9 mouse cellular contexts compared by ENCODE assay signal in the genomic region with DNA sequence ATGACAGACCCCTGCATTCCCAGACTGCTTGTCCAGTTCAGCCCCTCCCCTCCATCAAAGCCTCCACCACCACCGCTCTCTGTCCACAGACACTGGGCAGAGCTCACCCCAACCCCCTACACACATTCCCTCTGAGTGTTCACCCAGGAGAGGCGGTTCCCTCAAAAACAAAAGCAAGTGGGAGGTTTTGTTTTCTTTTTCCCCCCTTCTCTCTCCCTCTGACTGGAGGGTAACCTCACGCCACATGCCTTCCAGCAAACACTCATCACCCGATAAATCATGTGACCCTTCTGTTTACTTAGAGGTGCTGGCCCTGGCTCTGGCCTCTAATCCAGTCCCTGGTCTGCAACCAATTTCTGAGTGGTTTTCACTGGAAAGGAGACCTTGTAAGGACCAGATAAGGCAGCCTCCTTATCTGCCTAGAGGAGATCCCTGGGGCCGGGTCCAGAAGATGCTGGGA.
A peak's percentile ranks its signal among the peaks of the same experiment; 100 is the strongest.
DNase-seq lines count a peak whose midpoint lies in the region; ATAC-seq lines count a peak whose summit lies in the region.
"Had no signal": no experiment of that assay in that cellular context is flagged by ENCODE, and none has a peak within 500 bp of the region (broad histone marks: within the 10 kb centered on the region; RNA-seq: fewer than 3 reads in every experiment).

No protein-coding gene starts in this region.

- peak overlapping the region; percentile 28; the same call in 1 of the 2 replicates for H3K9ac ChIP-seq in liver, embryonic 15.5 days
- H3K9ac ChIP-seq: midbrain, embryonic 12.5 days had no signal

- no peaks in the 10 kb centered on the region for H3K36me3 ChIP-seq in liver, embryonic 15.5 days (replicated peaks)
- H3K36me3 ChIP-seq: midbrain, embryonic 12.5 days had no signal

- no peaks in the 10 kb centered on the region for H3K9me3 ChIP-seq in liver, embryonic 15.5 days (replicated peaks)
- H3K9me3 ChIP-seq: midbrain, embryonic 12.5 days had no signal

- H3K4me1 ChIP-seq in liver, embryonic 15.5 days (replicated peaks), result peaks cover 20% of the 10 kb centered on the region

- WGBS in liver, embryonic 15.5 days (ENCODE audit: insufficient replicate concordance), result 43% methylated on average over 5 of the region's 5 CpGs

- peak; percentile 50 for DNase-seq in Muller cell, postnatal 12 days (ENCODE audit: inconsistent ontology term)
- DNase-seq in embryo, embryonic 9.5 days (ENCODE audit: extremely low spot score), result peak; percentile 77
- peak; percentile 54 for DNase-seq in heart, postnatal 4 days
- peak; percentile 76 for DNase-seq in yolk sac, embryonic 10.5 days (ENCODE audit: low spot score)
- DNase-seq in spleen, adult 12 weeks (ENCODE audit: low spot score), result no peak
- DNase-seq in cerebellum, postnatal 36 days, result no peak
- DNase-seq in cerebellum, adult 11 months, result no peak

- peaks cover 84% of the 10 kb centered on the region for H3K27me3 ChIP-seq in liver, embryonic 15.5 days
- H3K27me3 ChIP-seq: midbrain, embryonic 12.5 days had no signal

- no peak overlapping the region for H3K27ac ChIP-seq in liver, embryonic 15.5 days (replicated peaks)
- H3K27ac ChIP-seq: midbrain, embryonic 12.5 days had no signal

- H3K4me3 ChIP-seq in liver, embryonic 15.5 days (replicated peaks), result no peak overlapping the region
- H3K4me3 ChIP-seq: midbrain, embryonic 12.5 days had no signal

- 0 out of 2 replicates have a peak overlapping the region, but pooled peaks have one; percentile 16 for H3K4me2 ChIP-seq in liver, embryonic 15.5 days
- H3K4me2 ChIP-seq: midbrain, embryonic 12.5 days had no signal

- ATAC-seq in liver, embryonic 15.5 days (ENCODE audit: insufficient read depth), result peak; percentile 73

Comparison
In these comparisons a context has a peak if more than half of its experiments do, and no peak if none do; other contexts are left out.
1. DNase-seq: peak in Muller cell, postnatal 12 days (single experiment), embryo, embryonic 9.5 days (single experiment), heart, postnatal 4 days (single experiment) and yolk sac, embryonic 10.5 days (single experiment); none in spleen, adult 12 weeks (single experiment), cerebellum, postnatal 36 days (0 of 2) and cerebellum, adult 11 months (single experiment).